Mouse (Mus musculus) olfactory bulb, adult 2 months (tissue): ENCODE data around the gene Aldh3b3.

Experiments
- CTCF ChIP-seq: fragments of 200-500 bp; IDR thresholded peaks from 2 replicates; pipeline ENCODE4 v1.5.1; 2012; ENCODE audit warnings: low read depth, mild to moderate bottlenecking, low read length, moderate library complexity; ENCODE audit not compliant: insufficient read depth
- POLR2A ChIP-seq: fragments of 200-500 bp; IDR thresholded peaks from 2 replicates; pipeline ENCODE4 v1.6.1; 2012; ENCODE audit warnings: mild to moderate bottlenecking, low read depth, low read length, moderate library complexity; ENCODE audit not compliant: insufficient read depth

DNA sequence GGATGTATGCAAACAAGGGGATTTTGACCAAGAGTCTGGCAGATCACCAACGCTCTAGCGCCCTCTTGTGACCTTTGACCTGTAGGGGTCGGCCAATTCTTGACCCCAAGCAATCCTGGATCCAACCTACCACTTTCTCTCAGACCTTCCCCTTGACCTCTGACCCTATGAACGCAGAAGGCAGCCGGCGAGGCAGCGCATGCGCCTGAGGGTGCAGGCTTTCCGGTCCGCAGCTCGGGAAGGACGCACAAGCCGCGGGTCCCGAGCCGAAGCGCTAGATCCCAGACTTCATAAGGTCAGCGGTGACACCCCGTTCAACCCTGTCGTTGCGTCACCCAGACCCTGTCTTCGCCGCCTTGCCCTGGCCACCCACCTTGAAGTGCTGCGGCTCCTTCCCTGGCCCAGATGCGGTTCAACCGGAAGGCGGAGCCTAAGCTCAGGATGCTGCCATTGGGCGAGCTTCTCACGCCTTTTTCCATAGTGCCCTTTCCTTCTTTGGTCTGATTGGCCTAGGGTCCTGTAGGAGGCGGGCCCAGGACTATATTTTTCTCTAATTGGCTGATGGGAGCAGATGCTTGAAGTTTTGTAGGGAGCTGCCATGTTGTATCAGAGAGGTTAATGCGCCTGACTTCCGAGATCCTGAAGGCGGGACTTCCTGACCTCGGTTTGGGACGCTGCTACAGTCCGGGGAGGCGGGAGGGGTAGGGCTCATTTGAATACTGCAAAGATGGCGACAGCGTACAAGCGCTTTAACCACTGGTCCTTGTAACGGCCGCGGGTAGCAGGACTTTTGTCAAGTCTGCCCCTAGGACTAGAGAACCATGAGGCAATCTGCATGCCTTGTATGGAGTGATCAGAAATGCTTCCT, 45.9 kb upstream of the Aldh3b3 start, which contains the start of gene Ndufs8:
- TF ChIP-seq CTCF (no peak), POLR2A (no peak)
